Mouse (Mus musculus) embryo, embryonic 10.5 days (tissue): ENCODE measurements around the gene Mrpl34.

Source experiments
- DNase-seq: peaks from one replicate; pipeline ENCODE4 v3.0.0-alpha.2; 2015; ENCODE audit warnings: low spot score

Mrpl34 gene

GRCm38 (mm10) chr8:71495811-71496210, 31.1 kb downstream of the Mrpl34 start:
- no peak for DNase-seq

GRCm38 (mm10) chr8:71496481-71496880, 31.7 kb downstream of the Mrpl34 start:
- peak; percentile 39 for DNase-seq

- no peak for DNase-seq
Measured at GRCm38 (mm10) chr8:71497077-71497645, 32.4 kb downstream of the Mrpl34 start.

GRCm38 (mm10) chr8:71497881-71498501, 33.2 kb downstream of the Mrpl34 start:
- DNase-seq, result peak; percentile 35

GRCm38 (mm10) chr8:71498816-71499690, 34.3 kb downstream of the Mrpl34 start:
- peak; percentile 66 for DNase-seq

- DNase-seq, result no peak
Measured at GRCm38 (mm10) chr8:71504349-71504748, 39.6 kb downstream of the Mrpl34 start.

- DNase-seq, result no peak
Measured at GRCm38 (mm10) chr8:71505326-71505725, 40.6 kb downstream of the Mrpl34 start.

GRCm38 (mm10) chr8:71505979-71506378, 41.2 kb downstream of the Mrpl34 start:
- DNase-seq, result no peak

- peak; percentile 93 for DNase-seq
Measured at GRCm38 (mm10) chr8:71507589-71508104, 42.9 kb downstream of the Mrpl34 start.

GRCm38 (mm10) chr8:71509316-71509715, 44.6 kb downstream of the Mrpl34 start:
- no peak for DNase-seq

GRCm38 (mm10) chr8:71511644-71512043, 46.9 kb downstream of the Mrpl34 start, which contains the start of gene Plvap:
Plvap (minus strand) TSS chr8:71511752.
- DNase-seq, result peak; percentile 36

- DNase-seq, result no peak
Measured at GRCm38 (mm10) chr8:71513018-71513754, 48.4 kb downstream of the Mrpl34 start.

GRCm38 (mm10) chr8:71515043-71515442, 50.3 kb downstream of the Mrpl34 start:
- no peak for DNase-seq
